Mouse (Mus musculus): ENCODE data around the gene Tbx15.

DNA sequence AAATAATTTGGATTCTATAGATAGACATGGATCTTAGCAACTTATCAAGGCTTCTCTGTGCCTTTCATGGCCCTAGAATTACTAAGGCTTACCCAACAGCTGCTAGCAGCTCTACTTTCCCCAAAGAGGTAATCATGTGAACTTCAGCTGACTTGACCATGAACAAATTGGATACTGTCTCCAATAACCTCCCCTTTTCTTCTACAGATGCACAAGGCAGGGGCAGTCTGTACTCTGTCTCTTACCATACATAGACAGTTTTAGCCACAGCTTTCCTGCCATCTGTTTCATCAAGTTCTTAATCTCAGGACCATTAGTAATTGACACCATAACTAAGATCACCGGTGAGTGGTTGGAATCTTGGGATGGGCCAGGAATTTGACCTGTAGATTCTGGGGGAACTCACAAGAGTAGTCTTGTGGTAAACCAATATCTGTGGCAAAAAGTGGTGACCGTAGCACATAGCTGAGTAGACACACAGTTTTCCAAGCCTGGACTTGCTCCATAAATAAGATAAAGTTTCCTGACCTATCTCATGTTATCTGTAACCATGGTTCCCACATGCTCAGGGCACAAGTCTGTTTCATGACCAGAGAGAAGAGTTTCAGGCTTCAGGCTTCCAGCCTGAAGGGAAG, 139.6 kb downstream of the Tbx15 start:
- TF ChIP-seq CTCF (conservative IDR thresholded peaks at IDR 0.05; ENCODE audit: insufficient read depth, insufficient read length, low read depth, low read length) (no peak), POLR2A (IDR thresholded peaks at IDR 0.05; ENCODE audit: low read depth, low read length) (no peak)

Measured in kidney, adult 2 months (tissue).